Mouse (Mus musculus) cerebellum, postnatal 36 days (tissue): ENCODE measurements at regions not wholly inside any gene's neighbourhood (a gene's known extent, or its start where the extent isn't known, plus 50 kb on each side); places are given as distances from the start of the nearest gene placed in this dataset.
"Not testable (repeated sequence)": the region's sequence is repeated elsewhere in the genome, so short reads cannot be mapped to it uniquely, and the experiment has no call there.

Source experiments
- DNase-seq, 2 experiments: peaks; one replicate each; pipeline ENCODE4 v3.0.0; 2021 to 2022; ENCODE audit warnings: mixed read lengths in 2 of 2

GRCm38 (mm10) chr9:41429711-41430390 is 268.4 kb upstream of the Ubash3b start:
- DNase-seq = no peak

- no peak for DNase-seq
Measured at GRCm38 (mm10) chr9:41429236-41429635, 267.7 kb upstream of the Ubash3b start.

- DNase-seq = no peak
Measured at GRCm38 (mm10) chr9:41426698-41427097, 265.2 kb upstream of the Ubash3b start.

- DNase-seq = no peak
Measured at GRCm38 (mm10) chr9:41425225-41425624, 263.7 kb upstream of the Ubash3b start.

GRCm38 (mm10) chr9:41413791-41414190 is 252.3 kb upstream of the Ubash3b start:
- no peak for DNase-seq

GRCm38 (mm10) chr9:41413091-41413490 is 251.6 kb upstream of the Ubash3b start:
- DNase-seq = not testable (repeated sequence)

GRCm38 (mm10) chr9:41412174-41412757 is 250.8 kb upstream of the Ubash3b start:
- no peak for DNase-seq

GRCm38 (mm10) chr9:41408301-41408700 is 246.8 kb upstream of the Ubash3b start:
- DNase-seq = no peak

- DNase-seq = no peak
Measured at GRCm38 (mm10) chr9:41407078-41407477, 245.6 kb upstream of the Ubash3b start.

GRCm38 (mm10) chr9:41402942-41403341 is 241.4 kb upstream of the Ubash3b start:
- no peak for DNase-seq

- DNase-seq = no peak
Measured at GRCm38 (mm10) chr9:41400950-41401349, 239.5 kb upstream of the Ubash3b start.

GRCm38 (mm10) chr9:41395471-41395870 is 234.0 kb upstream of the Ubash3b start:
- DNase-seq = no peak

GRCm38 (mm10) chr9:41391591-41392320 is 230.3 kb upstream of the Ubash3b start:
- no peak for DNase-seq

GRCm38 (mm10) chr9:41379283-41379682 is 217.8 kb upstream of the Ubash3b start:
- DNase-seq = no peak

- no peak for DNase-seq
Measured at GRCm38 (mm10) chr9:41378627-41379231, 217.2 kb upstream of the Ubash3b start.

- DNase-seq = no peak
Measured at GRCm38 (mm10) chr9:41377701-41378626, 216.5 kb upstream of the Ubash3b start.

GRCm38 (mm10) chr9:41376948-41377700 is 215.6 kb upstream of the Ubash3b start:
- no peak for DNase-seq

- peak; percentile 12 to 27 for DNase-seq
Measured at GRCm38 (mm10) chr9:41375984-41376651, 214.6 kb upstream of the Ubash3b start.

GRCm38 (mm10) chr9:41374591-41375481 is 213.3 kb upstream of the Ubash3b start:
- DNase-seq = no peak

- no peak for DNase-seq
Measured at GRCm38 (mm10) chr9:41366405-41366804, 204.9 kb upstream of the Ubash3b start.
